Mouse (Mus musculus): ENCODE measurements around the gene Arhgef39.
"Not testable (repeated sequence)": the region's sequence is repeated elsewhere in the genome, so short reads cannot be mapped to it uniquely, and the experiment has no call there.

Arhgef39 gene

GRCm38 (mm10) chr4:43507938-43508665 is 8.6 kb upstream of the Arhgef39 start:
- DNase-seq (ENCODE audit: low read depth, low spot score) = no peak

DNA sequence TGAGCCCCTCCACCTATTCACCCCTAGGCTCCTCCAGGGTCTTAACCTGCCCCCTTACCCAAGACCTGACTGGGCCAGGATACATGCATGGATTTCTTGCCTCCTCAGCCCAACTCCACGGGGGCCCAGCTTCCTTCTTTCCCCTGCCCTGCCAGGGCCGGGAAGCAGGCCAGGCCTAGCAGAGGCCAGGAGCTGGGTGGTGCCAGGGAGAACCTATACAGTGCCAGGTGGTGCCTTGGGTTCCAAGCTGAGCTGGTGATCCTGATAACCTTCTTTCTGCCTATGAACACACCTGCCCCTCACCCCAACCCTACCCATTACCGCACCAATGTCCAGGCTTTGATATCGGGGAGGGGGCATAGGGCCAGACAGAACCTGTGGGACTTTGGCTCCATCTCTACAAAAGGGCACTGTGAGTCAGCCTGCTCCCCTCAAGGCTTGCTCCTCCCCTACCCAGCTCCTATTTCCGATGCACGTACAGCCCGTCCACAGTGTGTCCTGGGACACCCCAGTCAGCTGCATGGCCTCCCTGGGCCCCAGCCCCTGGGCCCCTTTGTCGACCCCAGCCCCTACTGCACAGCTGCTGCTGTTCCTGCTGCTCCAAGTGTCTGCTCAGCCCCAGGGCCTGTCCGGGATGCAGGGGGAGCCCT is 7.2 kb upstream of the Arhgef39 start, which contains the start of gene Car9:
Gene Car9, plus strand, starts transcription at position 431 of the 650 bp plus-strand sequence.
- DNase-seq (ENCODE audit: low read depth, low spot score) = no peak

- DNase-seq (ENCODE audit: low read depth, low spot score) = no peak
These were observed 6.6 kb upstream of the Arhgef39 start for GRCm38 (mm10) chr4:43506074-43506473.

- DNase-seq (ENCODE audit: low read depth, low spot score) = no peak
These were observed 4.8 kb upstream of the Arhgef39 start for GRCm38 (mm10) chr4:43504269-43504668.

- DNase-seq (ENCODE audit: low read depth, low spot score) = no peak
These were observed 4.0 kb upstream of the Arhgef39 start for GRCm38 (mm10) chr4:43503506-43503905.

- DNase-seq (ENCODE audit: low read depth, low spot score) = no peak
These were observed 3.5 kb upstream of the Arhgef39 start for GRCm38 (mm10) chr4:43503041-43503440.

DNA sequence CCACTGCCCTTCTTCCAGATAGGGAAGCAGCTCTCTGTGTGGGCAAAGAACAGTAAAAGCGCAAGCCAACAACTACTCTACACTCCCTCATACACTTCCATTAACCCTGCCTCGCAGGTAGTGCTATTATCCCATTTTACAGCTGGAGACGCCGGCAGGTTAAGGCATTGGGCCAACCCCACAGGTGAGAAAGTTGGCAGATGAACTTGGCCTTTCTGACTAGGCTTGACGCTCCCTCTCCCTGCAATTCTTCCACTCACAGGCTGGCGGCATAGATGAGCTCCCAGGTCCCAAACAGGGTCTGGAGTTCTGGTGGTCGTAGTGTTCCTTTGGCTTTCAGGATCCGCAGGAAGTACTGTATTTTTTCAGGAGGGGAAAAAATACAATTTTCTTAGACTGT is 512 bp downstream of the Arhgef39 start:
- no peak for DNase-seq (ENCODE audit: low read depth, low spot score)

- no peak for DNase-seq (ENCODE audit: low read depth, low spot score)
These were observed 1.5 kb downstream of the Arhgef39 start for GRCm38 (mm10) chr4:43497946-43498345.

GRCm38 (mm10) chr4:43497405-43497804 is 2.1 kb downstream of the Arhgef39 start:
- DNase-seq (ENCODE audit: low read depth, low spot score) = no peak

GRCm38 (mm10) chr4:43496587-43496986 is 2.9 kb downstream of the Arhgef39 start:
- no peak for DNase-seq (ENCODE audit: low read depth, low spot score)

DNA sequence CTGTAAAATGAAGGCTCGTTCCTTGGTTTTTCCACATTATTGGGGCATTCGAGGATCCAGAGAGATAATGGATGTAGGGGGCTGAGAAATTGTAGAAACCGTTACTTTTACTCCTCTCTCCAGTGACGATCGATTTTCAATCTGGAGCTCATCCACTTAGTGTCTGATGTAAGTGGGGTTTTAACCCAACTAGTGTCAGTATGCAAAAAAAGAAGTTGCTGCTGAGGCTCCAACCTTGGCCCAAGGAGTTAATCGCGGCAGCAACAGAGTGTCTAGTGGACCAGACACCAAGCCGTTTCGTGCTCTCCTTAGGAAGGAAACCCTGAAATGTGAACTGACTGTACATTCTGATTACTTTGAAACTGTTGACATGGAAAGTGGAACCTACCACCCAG is 5.7 kb downstream of the Arhgef39 start:
- DNase-seq (ENCODE audit: low read depth, low spot score) = no peak

GRCm38 (mm10) chr4:43493186-43493845 is 6.2 kb downstream of the Arhgef39 start:
- peak; percentile 91 for DNase-seq (ENCODE audit: low read depth, low spot score)

GRCm38 (mm10) chr4:43492821-43493185 is 6.7 kb downstream of the Arhgef39 start, which contains the start of gene Ccdc107:
Ccdc107 (plus strand) TSS chr4:43492900.
- DNase-seq (ENCODE audit: low read depth, low spot score) = peak; percentile 97

DNA sequence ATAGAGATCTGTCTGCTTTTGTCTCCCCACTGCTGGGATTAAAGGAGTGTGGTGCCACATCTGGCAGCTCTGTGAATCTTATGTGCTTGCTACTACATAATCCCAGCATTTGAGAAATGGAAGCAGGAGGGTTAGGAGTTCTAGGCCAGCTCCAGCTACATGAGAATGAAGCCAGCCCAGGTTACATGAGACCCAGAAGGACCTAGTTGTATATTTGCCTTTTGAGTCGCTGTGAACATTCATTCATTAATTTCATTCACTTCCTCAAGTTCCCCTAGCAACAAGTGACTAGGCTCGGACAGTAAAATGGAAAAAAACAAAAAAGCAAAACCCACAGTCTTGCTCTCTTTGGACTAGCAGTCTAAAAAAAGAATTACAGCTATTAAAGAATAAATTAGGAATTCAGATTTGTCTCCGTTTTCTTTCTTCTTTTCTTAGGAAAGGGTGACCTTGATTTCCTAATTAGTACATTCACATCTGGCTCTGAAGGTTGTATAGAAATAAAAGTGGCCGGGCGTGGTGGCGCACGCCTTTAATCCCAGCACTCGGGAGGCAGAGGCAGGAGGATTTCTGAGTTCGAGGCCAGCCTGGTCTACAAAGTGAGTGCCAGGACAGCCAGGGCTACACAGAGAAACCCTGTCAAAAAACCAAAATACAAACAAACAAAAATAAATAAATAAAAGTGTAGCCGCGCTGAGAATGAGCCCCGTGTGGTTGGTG is 7.2 kb downstream of the Arhgef39 start:
- no peak for DNase-seq (ENCODE audit: low read depth, low spot score)

DNA sequence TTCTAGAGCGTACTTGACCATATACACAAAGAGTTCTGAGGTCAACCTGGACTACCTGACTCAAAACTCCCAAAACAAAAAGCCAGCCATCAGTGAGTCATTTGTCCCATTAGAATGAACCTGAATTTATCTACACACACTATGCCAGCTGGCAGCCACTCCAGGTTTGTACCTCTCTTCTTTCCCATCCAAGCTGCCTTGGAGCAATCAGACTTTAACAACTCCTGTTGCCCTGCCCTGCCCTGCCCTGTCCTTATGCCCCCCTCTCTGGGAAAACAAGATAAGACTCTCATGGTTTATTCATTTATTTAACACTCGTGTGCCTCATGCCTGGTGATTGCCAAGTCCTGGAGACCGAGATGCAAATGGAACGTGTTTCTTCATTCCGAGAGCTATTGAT is 8.7 kb downstream of the Arhgef39 start:
- no peak for DNase-seq (ENCODE audit: low read depth, low spot score)

DNA sequence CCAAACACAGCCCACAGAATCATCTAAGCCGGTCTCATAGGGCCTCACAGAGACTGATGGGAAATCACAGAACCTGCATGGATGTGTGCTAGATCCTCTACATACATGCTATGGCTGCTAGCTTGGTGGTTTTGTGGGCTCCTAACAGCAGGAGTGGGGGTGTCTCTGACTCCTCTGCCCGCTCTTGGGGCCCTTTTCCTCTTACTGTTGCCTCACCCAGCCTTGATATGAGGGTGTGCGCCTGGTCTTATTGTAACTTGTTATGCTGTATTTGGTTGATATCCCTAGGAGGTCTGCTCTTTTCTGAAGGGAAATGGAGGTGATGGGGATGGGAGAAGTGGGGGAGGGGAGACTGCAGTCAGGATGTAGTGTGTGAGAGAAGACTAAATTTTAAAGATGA is 9.9 kb downstream of the Arhgef39 start:
- DNase-seq (ENCODE audit: low read depth, low spot score) = no peak

DNA sequence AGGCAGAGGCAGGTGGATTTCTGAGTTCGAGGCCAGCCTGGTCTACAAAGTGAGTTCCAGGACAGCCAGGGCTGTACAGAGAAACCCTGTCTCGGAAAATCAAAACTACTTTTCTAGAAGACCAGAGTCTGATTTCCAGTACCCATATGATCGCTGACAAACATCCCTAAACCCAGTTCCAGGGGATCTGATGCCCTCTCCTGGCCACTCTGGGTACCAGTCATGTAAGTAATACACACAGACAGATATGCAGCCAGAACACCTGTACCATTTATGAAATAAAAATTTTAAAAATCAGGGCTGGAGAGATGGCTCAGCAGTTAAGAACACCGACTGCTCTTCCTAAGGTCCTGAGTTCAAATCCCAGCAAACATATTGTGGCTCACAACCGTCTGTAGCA is 13.8 kb downstream of the Arhgef39 start:
- DNase-seq (ENCODE audit: low read depth, low spot score) = not testable (repeated sequence)

DNA sequence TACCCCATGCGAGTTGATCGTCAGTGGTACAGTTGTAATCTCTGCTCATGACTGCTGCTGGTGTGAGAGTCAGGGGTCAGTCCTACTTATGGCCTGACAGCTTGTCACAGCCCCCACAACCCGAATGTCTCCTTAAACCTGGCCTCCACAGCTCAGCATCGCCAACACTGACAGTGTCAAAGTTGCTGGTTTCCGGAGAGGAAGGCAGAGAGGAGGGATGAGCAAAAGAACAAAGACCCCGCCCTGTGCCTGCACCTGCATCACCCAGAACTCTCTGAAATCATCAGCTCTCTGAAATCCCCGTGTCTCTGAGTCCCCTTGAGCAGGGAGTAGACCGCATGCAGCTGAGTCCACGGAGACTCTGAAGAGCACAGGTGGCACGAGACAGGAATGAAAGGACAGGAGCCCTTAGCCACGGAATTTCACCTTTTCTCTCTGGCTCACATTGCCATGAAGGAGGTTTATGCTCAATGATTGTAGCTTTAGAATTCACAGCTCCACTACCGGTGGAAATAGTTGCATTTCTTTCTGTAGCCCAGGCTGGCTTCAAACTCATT is 15.9 kb downstream of the Arhgef39 start, which contains the start of gene Sit1:
Gene Sit1, minus strand, starts transcription at position 200 of the 557 bp plus-strand sequence.
- DNase-seq (ENCODE audit: low read depth, low spot score) = no peak

DNA sequence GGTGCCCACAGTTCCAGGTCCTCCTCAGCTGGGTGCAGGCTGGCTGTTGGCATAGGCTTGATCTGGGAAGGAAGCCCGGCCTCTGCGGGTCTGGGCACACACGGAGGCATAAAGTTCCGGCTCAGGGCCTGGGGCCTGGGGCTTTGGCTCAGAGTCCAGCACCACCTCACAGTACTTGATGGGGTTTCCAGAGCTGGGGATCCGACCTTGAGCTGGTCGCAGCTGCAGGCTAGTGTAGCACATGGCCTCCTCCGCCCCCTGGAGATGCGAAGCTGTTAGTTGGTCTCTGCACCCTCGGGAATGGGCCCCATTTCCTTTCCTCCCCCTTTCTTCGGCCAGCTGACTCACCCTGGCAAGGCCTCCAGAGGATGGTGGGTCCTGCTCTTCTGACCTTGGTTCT is 16.9 kb downstream of the Arhgef39 start:
- DNase-seq (ENCODE audit: low read depth, low spot score) = no peak

DNA sequence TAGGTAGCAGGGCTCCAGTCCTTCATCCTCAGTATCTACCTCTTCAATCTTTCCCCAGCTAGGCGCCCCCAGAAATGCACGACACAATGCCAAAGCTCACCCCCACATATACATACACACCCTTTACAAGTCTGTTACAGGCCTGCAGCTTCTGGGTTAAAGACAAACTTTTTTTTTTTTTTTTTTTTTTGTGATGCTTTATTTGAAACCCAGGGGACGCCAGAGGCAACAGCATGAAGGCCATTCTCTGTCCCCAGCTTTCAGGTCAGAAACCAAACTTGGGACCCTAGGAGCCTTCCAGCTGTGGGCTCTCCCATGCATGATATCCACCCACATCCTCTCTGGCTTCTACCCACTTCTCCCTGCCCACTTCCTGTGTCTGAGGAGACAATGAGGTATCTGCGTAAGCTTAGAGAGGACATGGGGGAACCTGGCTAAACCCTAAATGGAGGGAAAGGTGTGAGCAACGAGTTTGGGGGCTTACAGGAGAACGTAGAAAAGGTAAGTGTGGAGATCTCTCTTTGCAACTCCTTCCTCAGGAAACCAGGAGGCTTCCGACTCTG is 17.5 kb downstream of the Arhgef39 start:
- DNase-seq (ENCODE audit: low read depth, low spot score) = no peak

- DNase-seq (ENCODE audit: low read depth, low spot score) = no peak
These were observed 18.5 kb downstream of the Arhgef39 start for GRCm38 (mm10) chr4:43480985-43481384.

All from brain, embryonic 18.5 days (tissue).